Mouse (Mus musculus) lung, postnatal 0 days (tissue): ENCODE measurements at regions not wholly inside any gene's neighbourhood (a gene's known extent, or its start where the extent isn't known, plus 50 kb on each side); places are given as distances from the start of the nearest gene placed in this dataset.

Source experiments
- CTCF ChIP-seq: IDR thresholded peaks from 2 replicates; pipeline ENCODE4 v1.5.1; 2016; ENCODE audit warnings: antibody characterized with exemption, mild to moderate bottlenecking
- EP300 ChIP-seq: IDR thresholded peaks from 2 replicates; pipeline ENCODE4 v1.6.1; 2016; ENCODE audit warnings: antibody characterized with exemption, mild to moderate bottlenecking, control low read depth

- TF ChIP-seq EP300 = no peak
- no peak for TF ChIP-seq CTCF
Measured at GRCm38 (mm10) chr2:138806196-138806595, 549.8 kb downstream of the Btbd3 start.
